Mouse (Mus musculus) liver, embryonic 18 days (tissue): ENCODE results near the gene Supt3. TPM values are rescaled to one million over a fixed set of nuclear protein-coding genes. Genes with fewer than 3 reads are reported as not detected.

Experiments used
- polyA plus RNA-seq: library from polyadenylated mRNA; depleted of rRNA; stranded (reverse); fragments of >200 nt; gene quantifications from 2 replicates; pipeline ENCODE4 v1.2.3, GENCODE M21; 2012; rRNA removed

The Supt3 gene
- 3.1 and 3.2 TPM in 2 replicates for polyA plus RNA-seq

DNA sequence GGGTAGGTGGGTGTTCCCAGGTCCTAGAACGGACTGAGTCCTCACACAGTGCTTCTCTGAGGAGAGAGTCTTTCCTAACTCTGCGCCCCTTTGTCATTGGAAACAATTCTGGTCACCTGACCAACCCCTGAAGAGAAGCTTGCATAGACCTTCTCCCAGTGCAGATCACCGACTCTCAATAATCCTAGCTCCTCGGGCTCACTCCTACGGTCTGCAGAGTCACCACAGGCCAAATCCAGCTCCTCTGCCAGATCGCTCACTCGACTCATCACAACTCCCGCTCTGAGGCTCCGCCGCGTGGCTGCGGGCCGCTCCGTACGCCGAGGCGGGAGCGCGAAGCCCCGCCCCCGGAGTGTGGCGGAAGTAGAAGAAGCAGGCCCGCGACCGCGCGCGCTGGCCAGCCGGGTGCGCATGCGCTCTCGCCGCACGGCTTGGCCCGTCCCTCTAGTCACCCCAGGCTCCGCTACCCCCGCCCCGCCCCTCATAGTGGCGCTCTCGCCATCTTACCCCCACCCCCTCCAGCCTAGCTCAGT is at the start of gene Supt3:
Gene Supt3 (plus strand): TSS at position 415 of the 533 bp plus-strand sequence.

DNA sequence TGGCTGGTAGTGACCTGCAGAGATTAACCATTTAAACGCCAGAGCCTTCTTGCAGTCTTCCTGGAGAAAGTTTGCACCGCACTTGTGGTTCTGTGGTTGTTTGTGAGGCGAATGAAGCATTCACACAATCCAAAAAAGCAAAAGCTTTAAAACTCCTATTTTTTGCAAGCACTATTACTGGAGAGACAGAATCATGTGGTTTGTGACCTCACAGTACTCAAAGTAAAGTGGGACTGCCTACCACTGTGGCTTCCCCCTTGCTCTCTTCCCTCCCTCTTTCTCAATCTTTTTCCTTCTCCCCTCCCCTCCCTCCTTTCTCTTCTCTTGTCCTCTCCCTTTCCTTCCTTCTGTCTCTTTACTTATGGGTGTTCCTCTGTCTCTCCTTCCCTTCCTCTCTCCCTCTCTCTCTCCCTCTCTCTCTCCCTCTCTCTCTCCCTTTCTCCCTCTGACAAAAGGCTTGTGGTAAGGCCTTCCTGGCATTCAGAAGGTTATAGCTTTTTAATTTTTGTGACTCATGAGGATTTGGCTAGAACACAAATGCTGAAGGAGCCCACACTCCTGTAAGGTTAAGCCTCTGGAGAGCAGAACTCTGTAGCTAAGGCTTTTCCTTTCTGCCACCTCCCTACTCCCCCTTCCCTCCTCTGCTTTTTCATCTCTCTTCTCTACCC is 37.7 kb downstream of the Supt3 start, which contains the start of gene Runx2:
Gene Runx2 (minus strand): TSS at position 290 of the 668 bp plus-strand sequence.

Other genes starting within 250 kb of the Supt3 start
- 0.44 and 0.72 TPM in 2 replicates for gene Runx2, start 37.6 kb downstream of the Supt3 start, polyA plus RNA-seq